Mouse (Mus musculus) ovary, adult 10 weeks (tissue): ENCODE measurements around the gene Chchd1. TPM values are rescaled to one million over a fixed set of nuclear protein-coding genes. Genes with fewer than 3 reads are reported as not detected.

Experiments
- polyA plus RNA-seq: library from polyadenylated mRNA; stranded (reverse); fragments of 350-450 nt; fragmentation: Illumina TruSeq; extraction: RNeasy Lipid Tissue Mini Kit (QIAGEN cat#74804); gene quantifications from one replicate; pipeline ENCODE4 v1.2.3, GENCODE M21; 2014

Gene Chchd1
- polyA plus RNA-seq: 142 TPM

GRCm38 (mm10) chr14:20702741-20703381, at the start of gene Chchd1:
TSS of gene Chchd1 (plus strand) at chr14:20703006.

GRCm38 (mm10) chr14:20656361-20656760, 46.4 kb upstream of the Chchd1 start, which contains the start of gene Myoz1:
TSS of gene Myoz1 (minus strand) at chr14:20656540.

GRCm38 (mm10) chr14:20668154-20668810, 34.5 kb upstream of the Chchd1 start, which contains the start of gene Synpo2l:
TSS of gene Synpo2l (minus strand) at chr14:20668354.

GRCm38 (mm10) chr14:20674064-20674833, 28.6 kb upstream of the Chchd1 start, which contains the start of gene Sec24c:
TSS of gene Sec24c (plus strand) at chr14:20674308.

GRCm38 (mm10) chr14:20694884-20695760, 7.7 kb upstream of the Chchd1 start, which contains the start of gene Fut11:
TSS of gene Fut11 (plus strand) at chr14:20694968.

GRCm38 (mm10) chr14:20707201-20708190, 4.7 kb downstream of the Chchd1 start, which contains the start of gene Zswim8:
TSS of gene Zswim8 (plus strand) at chr14:20707552.

GRCm38 (mm10) chr14:20733952-20734774, 31.4 kb downstream of the Chchd1 start, which contains the start of gene Ndst2:
TSS of gene Ndst2 (minus strand) at chr14:20734562.

Other genes starting within 250 kb of the Chchd1 start
- gene Anxa7, start 222.9 kb upstream of the Chchd1 start, polyA plus RNA-seq: 101 TPM
- gene Mss51, start 206.1 kb upstream of the Chchd1 start, polyA plus RNA-seq: 0.48 TPM
- gene Ppp3cb, start 156.4 kb upstream of the Chchd1 start, polyA plus RNA-seq: 278 TPM
- gene Usp54, start 61.9 kb upstream of the Chchd1 start, polyA plus RNA-seq: 16.6 TPM
- not detected for gene Myoz1, start 46.5 kb upstream of the Chchd1 start, polyA plus RNA-seq
- gene Synpo2l, start 34.7 kb upstream of the Chchd1 start, polyA plus RNA-seq: not detected
- gene Sec24c, start 28.7 kb upstream of the Chchd1 start, polyA plus RNA-seq: 47.9 TPM
- gene Fut11, start 8.0 kb upstream of the Chchd1 start, polyA plus RNA-seq: 63.7 TPM
- gene Zswim8, start 4.5 kb downstream of the Chchd1 start, polyA plus RNA-seq: 6.8 TPM
- 3.0 TPM for gene Ndst2, start 31.6 kb downstream of the Chchd1 start, polyA plus RNA-seq
- 99.3 TPM for gene Camk2g, start 91.1 kb downstream of the Chchd1 start, polyA plus RNA-seq
- 64.6 TPM for gene Plau, start 133.7 kb downstream of the Chchd1 start, polyA plus RNA-seq
- gene Vcl, start 226.4 kb downstream of the Chchd1 start, polyA plus RNA-seq: 190 TPM